Mouse (Mus musculus) layer of hippocampus, adult 8-10 months (tissue): Measurements from ENCODE around the gene Nfe2l3. TPM values are rescaled to one million over a fixed set of nuclear protein-coding genes. Genes with fewer than 3 reads are reported as not detected.

ENCODE experiments used
- DNase-seq, 2 experiments: peaks; one replicate each; pipeline ENCODE4 v3.0.0; 2022; ENCODE audit warnings: low spot score in 2 of 2
- total RNA-seq, 4 experiments: library from RNA; stranded (reverse); gene quantifications; 2 replicates each; pipeline ENCODE4 v1.2.4; 2022

The Nfe2l3 gene
- total RNA-seq, 4 experiments from 2014 or later: 2.8 to 5.2 (median 3.9) TPM

DNA sequence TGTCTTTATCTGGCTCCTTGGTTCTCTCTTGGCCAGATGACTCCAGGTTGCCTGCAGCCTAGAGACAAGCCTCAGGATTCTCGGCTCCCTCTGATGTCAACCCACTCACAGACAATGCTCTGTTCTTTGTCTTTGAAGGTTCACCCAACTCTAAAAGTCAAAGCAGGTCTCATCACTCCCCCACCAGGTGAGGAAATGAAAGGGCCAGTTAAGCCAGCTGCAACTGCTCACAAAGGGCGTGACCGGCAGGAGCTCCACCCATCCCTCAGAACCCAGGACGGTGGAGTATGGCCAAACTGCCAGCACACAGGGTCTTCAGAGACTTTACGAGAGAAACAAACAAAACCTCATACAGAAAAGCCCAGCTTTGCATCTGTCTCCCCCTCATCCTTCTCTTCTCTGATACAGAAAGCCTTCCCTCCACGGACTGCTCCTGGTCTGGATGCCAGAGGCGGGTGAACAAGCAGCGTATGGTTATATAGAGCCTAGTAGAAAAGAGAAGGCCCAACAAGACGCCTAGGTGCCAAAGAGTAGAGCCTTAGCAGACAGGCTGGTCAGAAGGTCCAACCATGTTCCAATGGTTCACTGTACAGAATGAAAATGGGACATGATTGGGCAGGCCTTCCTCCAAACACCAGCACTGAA lies 9.8 kb downstream of the Nfe2l3 start:
- DNase-seq: no peak

DNA sequence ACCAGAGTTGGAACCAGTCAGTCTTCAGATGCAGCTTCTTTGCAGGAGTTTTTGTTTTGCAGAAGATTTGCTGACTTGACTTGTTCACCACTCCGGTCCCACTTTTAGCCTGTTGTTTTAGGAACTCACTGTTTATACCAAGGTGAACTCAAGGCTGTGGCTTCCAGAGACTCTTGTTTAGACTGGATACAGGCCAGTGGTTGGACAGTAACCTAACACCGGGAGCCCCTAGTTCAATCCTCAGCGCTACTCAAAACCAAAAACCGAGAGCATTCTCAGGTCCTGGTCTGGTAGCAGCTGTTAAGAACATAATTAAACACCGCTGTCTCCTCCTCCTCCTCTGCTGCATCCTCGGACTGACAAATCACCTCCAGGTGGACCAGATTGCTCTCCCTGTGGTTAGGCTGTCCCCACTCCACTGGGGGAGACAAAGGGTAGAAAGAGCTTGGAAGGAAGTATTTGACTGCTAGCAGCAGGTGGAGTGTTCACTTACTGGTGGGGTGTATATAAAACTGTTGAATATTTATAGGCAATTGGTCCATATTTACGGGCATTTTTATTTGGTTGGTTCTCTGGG lies 20.5 kb downstream of the Nfe2l3 start:
- no peak for DNase-seq

DNA sequence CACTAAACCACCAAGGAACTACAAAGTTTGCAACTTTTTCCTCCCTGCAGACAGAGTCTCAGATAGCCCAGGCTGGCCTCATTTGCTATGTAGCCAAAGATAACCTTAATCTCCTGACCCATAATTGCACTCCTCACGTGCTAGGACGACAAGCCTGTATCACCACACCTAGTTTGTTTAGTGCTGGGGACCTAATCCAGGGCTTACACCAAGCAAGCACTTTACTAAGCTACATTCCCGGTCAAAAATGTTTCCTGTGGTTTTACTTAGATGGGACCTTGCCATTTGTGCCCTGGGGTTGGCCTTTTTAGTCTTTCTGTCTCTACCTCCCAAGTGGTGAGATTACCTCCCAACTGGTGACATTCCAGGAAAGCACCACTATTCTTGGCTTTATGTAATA lies 22.5 kb downstream of the Nfe2l3 start:
- DNase-seq: no peak

DNA sequence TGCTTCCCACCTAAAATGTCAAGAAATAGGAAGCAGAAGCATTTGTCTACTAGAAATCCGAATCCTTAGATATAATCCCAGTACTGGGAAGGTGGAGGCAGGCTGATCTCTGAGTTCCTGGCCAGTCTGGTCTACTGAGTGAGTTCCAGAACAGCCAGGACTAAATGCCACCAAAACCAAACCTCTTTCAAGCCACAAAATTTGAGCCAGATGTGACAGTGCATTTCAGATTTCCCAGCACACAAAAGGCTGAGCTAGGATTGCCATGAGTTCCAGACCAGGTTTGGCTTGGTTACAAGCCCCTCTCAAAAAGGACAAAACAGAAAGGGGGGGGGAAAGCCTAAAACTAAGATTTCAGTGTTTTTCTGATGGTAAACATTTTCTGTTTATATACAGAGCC lies 23.7 kb downstream of the Nfe2l3 start:
- DNase-seq: no peak

DNA sequence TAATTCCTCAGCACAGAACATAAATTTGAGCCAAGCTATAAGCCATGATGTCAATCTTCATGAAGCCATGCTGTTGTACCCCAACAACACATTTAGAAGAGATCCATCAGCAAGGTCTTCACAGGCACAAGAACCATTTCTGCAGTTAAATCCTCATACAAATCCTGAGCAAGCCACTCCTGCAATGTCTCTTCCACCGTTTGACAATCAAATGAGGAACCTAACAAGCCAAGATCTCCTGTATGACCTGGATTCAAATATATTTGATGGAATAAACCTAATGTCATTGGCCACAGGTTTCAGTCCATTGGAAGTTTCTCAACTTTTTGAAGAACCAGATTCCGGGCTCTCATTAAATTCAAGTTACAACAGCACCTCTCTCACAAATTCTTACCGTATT lies 24.8 kb downstream of the Nfe2l3 start:
- DNase-seq: no peak

DNA sequence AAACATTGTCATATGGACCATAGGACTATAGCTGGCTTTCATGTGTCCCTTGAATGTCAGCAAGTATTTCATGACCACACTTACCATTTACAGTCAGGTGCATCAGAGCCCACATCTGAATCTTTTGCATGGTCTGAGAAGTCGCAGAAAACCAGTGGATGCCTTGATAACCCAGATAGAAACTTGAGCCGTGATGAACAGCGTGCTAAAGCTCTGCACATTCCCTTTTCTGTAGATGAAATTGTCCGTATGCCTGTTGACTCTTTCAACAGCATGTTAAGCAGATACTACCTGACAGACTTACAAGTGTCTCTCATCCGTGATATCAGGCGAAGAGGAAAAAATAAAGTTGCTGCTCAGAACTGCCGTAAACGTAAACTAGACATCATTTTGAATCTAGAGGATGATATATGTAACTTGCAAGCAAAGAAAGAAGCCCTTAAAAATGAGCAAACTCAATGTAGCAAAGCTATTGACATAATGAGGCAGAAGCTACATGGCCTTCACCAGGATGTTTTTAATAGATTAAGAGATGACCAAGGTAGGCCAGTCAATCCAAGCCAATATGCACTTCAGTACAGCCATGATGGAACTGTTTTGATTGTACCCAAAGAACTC lies 25.4 kb downstream of the Nfe2l3 start:
- no peak for DNase-seq

DNA sequence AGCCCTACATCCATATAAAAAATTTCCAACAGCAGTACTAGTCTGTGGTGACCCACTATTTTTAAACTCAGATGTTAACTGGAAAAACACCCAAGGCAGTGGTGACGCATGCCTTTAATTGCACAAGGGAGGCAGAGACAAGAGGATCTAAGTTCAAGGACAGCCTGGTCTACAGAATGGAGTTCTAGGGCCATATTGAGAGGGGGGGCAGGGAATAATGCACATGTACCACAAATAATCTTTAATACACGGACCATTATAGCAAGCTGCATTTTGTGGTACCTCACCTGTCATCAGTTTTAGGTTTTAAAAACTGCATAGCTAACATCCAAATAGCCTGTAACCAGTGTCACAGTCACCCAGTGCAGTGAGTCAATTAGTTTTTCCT lies 26.4 kb downstream of the Nfe2l3 start:
- no peak for DNase-seq

DNA sequence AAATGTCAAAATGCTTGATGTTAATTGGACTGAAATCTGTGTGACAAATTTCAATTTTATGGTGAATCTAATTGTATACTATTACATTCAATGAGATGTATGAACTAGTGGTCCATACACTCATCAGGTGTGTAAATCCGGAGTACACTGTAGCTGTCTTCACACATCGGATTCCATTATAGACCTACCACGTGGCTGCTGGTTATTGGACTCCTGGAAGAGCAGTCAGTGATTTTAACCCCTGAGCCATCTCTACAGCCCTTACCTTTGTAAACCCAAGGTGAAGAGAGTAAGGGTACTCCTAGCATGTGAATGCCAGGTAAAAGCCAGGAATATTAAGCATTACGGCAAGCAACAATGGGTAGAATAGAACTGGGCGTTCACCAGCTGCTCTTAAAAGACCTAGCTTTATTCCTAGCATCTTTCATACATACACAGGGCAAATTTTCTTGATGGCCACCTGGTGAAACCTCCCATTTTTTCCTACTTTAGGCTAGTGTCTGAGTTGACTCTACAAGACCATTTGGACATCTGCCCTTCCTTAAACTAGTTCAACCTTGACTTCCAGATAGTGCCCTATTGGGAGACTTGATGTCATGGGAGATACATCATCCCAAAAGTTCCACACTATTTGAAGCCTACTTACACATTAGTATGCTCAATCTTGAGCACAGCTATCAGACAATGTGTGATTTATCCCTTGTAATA lies 27.0 kb downstream of the Nfe2l3 start:
- DNase-seq: no peak

DNA sequence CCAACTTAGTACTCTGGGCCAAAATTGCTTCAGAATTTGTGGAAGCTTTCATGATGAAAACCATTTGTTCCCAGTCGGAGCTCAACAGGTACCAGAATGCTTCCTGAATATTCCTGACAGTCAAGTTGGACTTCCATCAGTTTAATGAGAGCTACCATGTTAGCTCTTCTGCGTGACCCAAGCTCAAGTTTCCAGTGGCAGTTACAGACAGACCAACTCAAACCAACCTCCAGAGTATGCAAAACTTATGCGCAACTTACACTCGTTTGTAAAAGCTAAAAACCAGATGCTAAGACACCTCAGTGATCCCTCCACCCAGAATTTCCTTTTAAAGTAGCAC lies 27.5 kb downstream of the Nfe2l3 start:
- no peak for DNase-seq

DNA sequence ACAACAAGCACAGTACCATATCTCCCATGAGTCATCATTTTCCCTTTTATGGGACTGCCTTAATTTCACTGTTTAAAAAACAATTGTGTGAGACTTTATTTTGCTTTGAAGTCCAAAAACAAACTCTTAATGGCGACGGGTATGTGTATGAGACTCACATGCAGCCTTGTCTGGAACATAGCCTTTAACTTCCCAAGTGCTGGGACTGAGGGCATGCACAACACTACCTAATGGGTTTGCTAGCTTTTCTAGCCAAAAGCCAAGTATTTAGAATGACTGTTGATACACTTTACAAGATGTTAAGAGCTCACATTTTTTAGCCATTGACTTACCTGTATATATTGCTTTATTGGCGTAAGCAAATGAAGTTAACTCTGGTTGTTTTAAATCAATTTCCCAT lies 27.9 kb downstream of the Nfe2l3 start:
- DNase-seq: no peak

DNA sequence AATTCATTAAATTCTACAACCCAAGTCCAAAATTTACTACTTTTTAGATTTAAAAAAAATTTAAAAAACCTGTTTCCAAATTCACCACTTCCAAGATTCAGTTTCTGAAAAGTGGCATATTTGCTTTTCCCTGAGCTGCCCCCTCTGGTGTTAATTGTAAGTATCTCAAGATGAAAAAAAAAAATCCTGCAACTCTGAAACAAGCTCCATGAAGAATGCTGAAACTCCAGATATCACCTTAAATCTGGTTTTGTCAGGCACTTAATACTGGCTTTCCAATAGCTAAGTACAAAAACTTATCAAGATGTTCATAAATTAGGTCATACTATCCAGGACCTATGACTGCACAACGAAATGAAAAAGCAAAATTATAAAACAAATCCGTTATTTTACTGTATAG lies 35.2 kb downstream of the Nfe2l3 start:
- no peak for DNase-seq

DNA sequence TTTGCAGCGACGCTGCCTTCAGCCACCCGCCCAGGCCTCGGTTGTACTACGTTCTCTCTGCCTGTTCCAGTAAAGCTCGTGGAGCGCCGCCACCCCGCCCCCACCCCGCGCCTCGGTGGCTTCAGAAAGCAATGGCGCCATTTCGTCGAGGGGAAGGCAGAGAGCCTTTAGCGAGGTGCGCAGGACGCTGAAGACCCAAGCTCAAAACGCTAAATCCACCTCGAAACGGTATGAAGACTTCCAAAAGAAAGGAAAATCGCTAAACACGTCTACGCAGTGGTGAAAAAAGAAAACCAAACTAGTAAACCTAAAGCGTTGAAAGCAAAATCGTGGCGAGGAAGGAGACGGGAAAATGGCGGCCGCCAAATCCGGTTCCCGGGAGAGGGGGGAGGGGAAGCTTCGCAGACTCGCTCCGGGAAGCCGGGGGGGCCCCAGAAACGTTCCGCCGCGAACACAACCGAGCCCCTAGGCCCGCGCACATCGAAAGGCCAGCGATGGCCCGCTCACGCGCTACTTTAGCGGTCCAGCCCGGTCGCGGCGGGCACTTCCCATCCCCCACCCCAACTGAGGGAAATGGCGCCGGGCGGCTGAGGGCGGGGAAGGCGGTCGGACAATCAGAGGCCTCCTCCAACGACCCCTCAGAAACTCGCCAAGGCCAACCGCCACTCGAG lies 36.6 kb downstream of the Nfe2l3 start:
- DNase-seq: peak; percentile 44 to 71

DNA sequence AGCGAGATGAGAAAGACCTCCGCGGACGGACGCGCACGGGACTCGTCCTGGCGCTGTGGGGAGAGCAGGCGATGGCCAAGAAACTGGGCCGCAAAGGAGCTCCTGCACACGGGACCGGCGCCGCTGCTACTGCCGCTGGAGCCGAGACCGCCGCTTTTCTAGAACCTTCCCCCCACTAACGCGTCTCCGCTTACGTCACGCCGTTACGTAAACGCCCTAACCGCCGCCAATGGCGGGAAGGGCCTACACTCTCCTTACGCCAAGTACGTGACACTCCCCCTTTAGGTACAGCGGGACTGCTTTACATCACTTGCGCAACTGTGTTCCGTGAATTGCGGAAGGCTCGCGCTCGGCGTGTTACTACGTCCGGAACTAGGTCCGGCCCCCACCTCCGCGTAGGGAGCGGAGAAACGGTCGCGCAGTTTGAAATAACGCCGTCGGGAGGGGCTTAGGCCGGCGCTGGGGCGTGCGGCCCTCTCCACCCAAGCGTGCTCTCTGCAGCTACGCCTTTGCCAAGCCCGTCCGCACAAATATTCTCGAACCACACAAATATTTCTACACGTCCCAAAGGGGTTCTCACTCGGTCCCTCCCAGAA lies 37.3 kb downstream of the Nfe2l3 start, which contains the start of gene Hnrnpa2b1:
TSS of gene Hnrnpa2b1 (minus strand) at position 180 of the 596 bp plus-strand sequence.
- peak; percentile 97 to 99 for DNase-seq

DNA sequence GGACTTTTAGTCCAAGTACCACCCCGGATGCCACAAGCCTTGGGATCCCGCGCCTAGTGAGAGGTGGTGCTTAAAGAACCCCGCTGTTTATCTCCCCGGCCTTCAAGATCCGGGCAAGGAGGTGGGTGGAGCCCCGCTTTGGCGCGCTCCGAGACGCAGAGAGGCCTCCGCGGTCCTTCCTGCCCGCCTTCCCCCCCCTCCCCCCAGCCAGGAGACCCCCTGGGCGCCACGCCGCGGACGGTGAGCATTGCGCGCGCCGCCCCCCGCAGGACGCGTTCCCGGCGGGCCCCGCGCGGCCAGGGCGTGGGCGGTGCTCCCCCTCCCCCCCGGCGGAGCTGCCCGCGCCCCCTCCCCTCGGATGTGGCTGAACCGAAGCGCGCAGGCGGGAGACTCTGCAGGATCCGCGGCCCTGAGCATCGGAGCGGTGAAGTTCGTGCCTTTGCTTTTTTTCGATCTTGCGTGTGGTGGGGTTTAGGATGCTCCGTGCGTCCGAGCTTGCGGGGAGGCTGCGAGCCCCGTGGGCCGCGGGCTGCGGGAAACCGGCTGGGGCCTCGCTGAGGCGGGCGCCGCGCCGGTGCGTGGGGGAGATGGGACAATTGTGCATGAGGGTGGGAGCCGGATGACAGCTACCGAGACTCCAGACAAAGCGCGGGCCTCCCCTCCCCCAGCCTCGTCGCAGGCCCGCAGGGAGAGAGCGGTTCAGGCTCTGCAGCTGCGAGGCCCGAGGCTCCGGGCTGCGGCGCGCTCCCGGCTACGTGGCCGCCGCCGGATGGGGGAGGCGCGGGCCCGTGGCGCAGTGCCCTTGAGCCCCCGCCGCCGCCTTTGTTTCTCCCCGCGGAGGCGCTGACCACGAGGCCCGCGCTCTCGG lies 38.1 kb downstream of the Nfe2l3 start, which contains the start of gene Cbx3:
TSS of gene Cbx3 (plus strand) at position 50 of the 868 bp plus-strand sequence.
- peak; percentile 73 to 78 for DNase-seq

DNA sequence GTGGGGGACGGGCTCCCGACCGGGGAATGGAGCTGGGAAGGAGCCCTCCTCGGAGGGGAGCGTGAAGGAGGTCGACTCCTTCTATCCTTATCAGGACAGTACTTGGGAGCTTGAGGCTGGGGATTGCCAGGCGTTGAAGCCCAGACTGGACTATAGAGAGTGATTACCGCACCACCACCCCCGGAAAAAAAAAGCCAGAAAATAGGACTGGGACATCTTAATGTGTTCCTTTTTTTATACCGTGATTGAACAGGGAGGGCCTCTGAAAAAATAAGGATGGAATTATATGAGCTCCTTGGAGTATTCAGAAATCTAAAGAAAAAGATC lies 38.7 kb downstream of the Nfe2l3 start:
- no peak for DNase-seq

DNA sequence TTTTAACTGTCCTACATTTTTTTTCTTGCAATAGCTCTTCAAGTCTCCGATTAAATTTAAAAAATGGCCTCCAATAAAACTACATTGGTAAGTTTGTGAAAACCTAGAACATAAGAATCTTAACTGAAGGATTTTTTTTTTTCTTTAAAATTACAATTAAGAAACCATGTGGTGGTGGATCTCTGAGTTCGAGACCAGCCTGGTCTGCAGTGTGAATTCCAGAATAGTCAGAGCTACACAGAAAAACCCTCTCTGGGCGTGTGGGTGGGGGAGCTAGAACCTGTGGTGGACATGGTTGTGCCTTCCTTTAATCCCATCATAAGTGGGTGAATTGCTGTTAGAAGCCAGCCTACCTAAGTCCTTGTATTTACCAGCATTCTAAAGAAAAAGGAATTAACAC lies 39.3 kb downstream of the Nfe2l3 start:
- no peak for DNase-seq

DNA sequence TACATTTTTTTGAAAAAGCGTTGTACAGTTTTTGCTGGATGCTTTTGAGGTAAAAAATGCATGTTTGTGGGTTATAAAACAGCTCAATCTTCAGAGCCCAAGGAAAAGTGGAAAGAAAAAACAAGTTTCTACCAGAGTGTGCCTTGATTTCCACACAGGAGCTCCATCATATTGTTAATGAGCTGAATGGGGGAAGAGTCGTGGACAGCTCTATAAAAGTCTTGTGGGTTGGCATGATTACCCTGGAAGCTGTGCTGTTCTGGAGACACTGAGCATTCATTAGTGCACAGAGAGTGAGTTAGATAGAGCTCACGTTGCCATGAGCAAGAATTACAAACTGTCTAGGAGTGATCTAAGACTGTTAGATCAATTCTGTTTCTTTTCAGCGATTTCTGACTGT lies 39.7 kb downstream of the Nfe2l3 start:
- DNase-seq: no peak

DNA sequence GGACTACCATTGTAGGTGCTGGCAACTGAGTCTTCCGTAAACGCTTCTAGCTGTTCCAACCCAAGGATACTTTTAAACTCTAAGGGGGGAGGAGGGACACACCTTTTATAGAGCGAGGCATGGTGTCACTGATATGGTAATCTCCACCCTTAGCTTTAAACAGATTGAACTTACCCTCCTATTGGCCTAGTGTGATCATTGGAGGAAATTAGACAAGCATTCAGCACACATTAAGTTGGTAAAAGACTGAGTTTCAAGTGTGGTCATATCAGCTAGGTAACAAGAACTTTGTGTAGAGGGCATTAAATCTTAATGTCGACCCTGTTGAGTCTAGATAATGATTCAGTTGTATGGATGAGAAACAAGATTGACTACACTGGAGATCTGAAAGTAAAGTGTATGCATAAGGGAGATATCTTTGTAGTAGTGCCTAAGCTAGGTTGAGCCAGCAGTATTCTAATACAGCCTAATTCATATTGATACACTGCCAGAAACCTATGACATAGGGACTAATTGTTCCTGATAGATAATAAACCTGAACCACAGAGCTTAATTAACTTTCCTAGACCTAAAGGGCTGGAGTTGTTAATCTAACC lies 46.8 kb downstream of the Nfe2l3 start:
- no peak for DNase-seq

DNA sequence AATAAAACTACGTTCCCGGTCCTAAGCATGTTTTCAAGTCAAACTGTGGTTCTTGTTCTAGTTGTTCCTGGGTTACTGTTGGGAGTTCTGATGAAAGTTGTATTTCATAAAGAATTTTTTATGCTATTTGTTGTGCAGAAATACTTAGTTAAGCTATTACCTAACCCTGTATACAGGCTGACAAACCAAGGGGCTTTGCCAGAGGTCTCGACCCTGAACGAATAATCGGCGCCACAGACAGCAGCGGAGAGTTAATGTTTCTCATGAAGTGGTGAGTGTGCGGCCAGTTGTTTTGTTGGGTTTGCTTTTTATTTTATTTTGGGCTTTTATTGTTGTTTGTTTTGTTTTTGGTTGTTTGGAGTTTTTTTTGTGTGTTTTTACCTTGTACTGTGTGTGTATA lies 49.1 kb downstream of the Nfe2l3 start:
- DNase-seq: no peak

DNA sequence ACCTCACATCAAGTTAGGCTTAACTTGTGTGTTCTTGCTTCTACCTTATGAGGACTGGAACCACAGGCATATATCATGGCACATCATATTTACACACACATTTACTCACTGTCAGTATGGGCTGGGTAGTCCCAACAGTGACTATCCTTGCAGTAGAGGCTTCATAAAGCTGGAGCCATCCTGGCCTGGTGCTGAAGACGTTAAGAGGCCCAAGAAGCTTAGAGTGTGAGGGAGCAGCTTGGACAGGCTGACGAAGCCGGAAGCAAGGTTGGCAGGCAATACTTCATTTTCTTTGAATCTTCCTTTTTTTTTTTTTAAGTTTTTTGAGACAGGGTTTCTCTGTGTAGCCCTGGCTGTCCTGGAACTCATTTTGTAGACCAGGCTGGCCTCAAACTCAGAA lies 51.4 kb downstream of the Nfe2l3 start:
- no peak for DNase-seq
